Mouse (Mus musculus) left cerebral cortex, adult 11 months (tissue): ENCODE measurements at regions not wholly inside any gene's neighbourhood (a gene's known extent, or its start where the extent isn't known, plus 50 kb on each side); places are given as distances from the start of the nearest gene placed in this dataset.
A peak's percentile ranks its signal among the peaks of the same experiment; 100 is the strongest.

Experiments used
- DNase-seq: peaks from one replicate; pipeline ENCODE4 v3.0.0; 2022; ENCODE audit warnings: low spot score

- DNase-seq: peak; percentile 16
Observed at GRCm38 (mm10) chr16:49278478-49278877, 221.2 kb downstream of the Myh15 start.

GRCm38 (mm10) chr16:49288096-49288714 is 230.9 kb downstream of the Myh15 start:
- no peak for DNase-seq

GRCm38 (mm10) chr16:49289200-49290079 is 232.2 kb downstream of the Myh15 start:
- DNase-seq: peak; percentile 43

- DNase-seq: no peak
Observed at GRCm38 (mm10) chr16:49303612-49304307, 246.5 kb downstream of the Myh15 start.

GRCm38 (mm10) chr16:49304354-49304753 is 247.1 kb downstream of the Myh15 start:
- DNase-seq: no peak

GRCm38 (mm10) chr16:49317061-49317460 is 259.8 kb downstream of the Myh15 start:
- peak; percentile 11 for DNase-seq

GRCm38 (mm10) chr16:49319047-49319678 is 261.9 kb downstream of the Myh15 start:
- DNase-seq: no peak

GRCm38 (mm10) chr16:49319774-49320173 is 262.5 kb downstream of the Myh15 start:
- no peak for DNase-seq

GRCm38 (mm10) chr16:49321951-49322350 is 264.7 kb downstream of the Myh15 start:
- DNase-seq: no peak

GRCm38 (mm10) chr16:49330725-49331386 is 273.6 kb downstream of the Myh15 start:
- DNase-seq: no peak

- DNase-seq: no peak
Observed at GRCm38 (mm10) chr16:49332107-49332722, 274.9 kb downstream of the Myh15 start.

GRCm38 (mm10) chr16:49335916-49336315 is 278.6 kb downstream of the Myh15 start:
- DNase-seq: peak; percentile 17

- no peak for DNase-seq
Observed at GRCm38 (mm10) chr16:49337948-49338347, 280.7 kb downstream of the Myh15 start.

GRCm38 (mm10) chr16:49358404-49358803 is 301.1 kb downstream of the Myh15 start:
- no peak for DNase-seq

- DNase-seq: no peak
Observed at GRCm38 (mm10) chr16:49361731-49362130, 304.4 kb downstream of the Myh15 start.

- no peak for DNase-seq
Observed at GRCm38 (mm10) chr16:49369450-49369849, 312.2 kb downstream of the Myh15 start.

- DNase-seq: no peak
Observed at GRCm38 (mm10) chr16:49375108-49375507, 317.8 kb downstream of the Myh15 start.

- no peak for DNase-seq
Observed at GRCm38 (mm10) chr16:49378917-49379473, 320.0 kb upstream of the Ift57 start.

- no peak for DNase-seq
Observed at GRCm38 (mm10) chr16:49388135-49388534, 310.9 kb upstream of the Ift57 start.

GRCm38 (mm10) chr16:49407956-49408795 is 290.9 kb upstream of the Ift57 start:
- DNase-seq: no peak
